Mouse (Mus musculus) thymus, adult 18-20 months (tissue): Measurements from ENCODE around the gene Arhgap8.

ENCODE experiments used
- DNase-seq, 2 experiments: peaks; one replicate each; pipeline ENCODE4 v3.0.0; 2022; ENCODE audit warnings: mixed read lengths in 2 of 2

Gene Arhgap8

DNA sequence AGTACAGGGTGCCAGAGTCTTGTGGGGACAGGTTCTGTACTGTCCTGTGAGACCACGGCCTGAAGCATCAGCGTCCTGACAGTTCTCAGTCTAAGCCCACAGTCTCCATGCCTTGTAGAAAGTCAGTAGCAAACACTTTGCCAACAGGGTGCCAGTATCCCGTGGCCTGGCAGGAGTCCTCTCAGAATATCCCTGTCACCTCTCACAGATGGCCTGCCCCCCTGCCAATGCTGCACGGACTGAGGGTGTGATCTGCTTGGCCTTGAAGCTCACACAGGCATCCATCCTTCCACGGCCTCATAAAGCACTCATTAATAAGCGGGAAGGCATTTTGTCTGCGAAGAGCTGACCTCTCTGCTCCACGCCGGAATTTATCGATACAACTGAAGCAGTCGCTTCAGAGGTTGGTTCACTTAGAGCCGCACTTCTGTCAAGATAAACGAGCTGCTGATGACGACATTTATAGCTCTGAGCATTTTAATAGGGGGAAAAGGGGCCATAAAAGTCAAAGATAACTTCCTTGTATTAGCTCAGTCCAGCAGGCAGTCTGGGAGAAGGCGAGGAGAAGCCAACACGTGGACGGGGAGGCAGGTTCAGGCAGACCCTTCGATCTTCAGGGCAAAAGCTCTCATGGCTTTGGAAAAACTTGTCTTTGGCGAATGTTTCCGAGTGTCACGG lies 89.6 kb downstream of the Arhgap8 start:
- DNase-seq, result no peak

DNA sequence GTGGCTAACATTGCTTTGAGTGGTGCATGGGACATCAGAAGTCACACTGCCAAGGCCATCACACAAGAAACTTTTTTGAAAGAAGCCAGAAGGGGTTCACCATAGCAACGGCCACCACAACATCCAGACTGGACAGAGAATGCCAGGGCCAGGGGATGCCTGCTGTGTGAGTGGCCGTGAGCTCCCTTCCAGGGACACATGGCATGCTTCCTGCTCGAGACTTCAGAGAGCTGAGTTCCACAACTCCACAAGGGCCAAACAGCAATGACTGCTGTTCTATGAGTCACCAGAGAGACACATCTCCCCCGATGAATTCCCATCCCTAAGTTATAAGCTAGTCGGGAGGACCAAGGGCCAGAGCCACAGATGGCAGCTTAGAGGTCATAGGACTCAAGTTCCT lies 91.3 kb downstream of the Arhgap8 start:
- DNase-seq, result no peak

DNA sequence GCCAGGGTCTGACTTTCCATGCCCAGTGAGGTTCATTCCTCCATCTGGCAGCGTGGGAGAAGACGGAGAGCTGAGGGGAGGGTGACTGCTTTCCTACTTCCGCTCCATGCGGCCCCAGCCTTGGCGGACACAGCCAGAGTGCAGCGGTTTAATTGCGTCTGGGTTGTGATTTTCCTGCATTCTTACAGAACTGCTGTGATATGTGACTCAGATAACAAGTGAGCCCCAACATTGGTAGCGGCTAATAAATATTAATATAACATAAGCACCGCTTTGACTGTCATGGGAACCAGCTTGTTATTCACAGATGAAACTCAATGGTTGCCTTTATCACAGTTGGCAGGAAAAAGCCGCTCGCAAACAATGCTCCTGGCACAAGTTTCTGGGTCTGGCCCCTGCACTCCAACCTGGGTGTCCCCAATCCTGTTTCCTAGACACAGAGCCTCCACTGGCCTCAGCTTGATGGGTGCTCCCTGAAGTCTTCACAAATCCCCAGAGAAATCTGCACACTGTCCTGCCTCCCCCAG lies 93.0 kb downstream of the Arhgap8 start:
- no peak for DNase-seq

DNA sequence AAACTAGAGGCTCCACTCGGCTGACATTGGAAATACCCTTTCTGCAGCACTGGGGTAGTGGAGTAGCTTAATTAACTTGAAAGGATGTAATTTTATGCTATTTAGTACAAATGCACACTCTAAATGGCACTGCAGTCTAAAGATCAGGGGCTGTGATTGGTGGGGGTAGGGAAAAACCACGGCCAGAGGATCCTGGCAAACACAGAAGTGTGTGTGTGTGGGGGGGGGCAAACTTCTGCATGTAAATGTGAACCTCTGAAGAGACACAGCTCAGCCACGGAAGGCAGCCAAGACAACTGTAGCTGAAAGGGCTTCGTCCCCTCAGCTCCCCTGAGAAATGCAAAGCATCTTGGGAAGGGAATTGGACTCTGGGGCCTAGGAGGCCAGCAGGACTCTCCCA lies 95.3 kb downstream of the Arhgap8 start:
- DNase-seq, result no peak

DNA sequence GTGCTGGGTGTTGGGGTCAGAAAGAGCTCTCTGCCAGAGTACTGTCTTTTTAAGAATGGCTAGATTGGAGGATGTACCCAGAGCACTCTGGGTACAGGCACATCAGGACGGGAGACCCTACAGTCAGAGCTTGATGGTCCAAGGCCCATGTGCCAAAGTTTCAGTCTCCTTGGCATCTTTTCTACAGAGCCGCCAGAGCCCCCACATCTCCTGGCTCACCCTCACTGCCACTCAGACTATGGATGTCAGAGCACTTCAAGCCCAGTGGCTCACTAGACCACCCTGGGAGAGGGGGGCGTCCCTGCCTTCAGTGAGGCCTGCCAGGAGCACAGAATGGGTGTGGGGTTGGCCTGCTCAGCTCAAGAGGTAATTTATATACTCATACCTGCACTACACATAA lies 97.7 kb downstream of the Arhgap8 start:
- no peak for DNase-seq

- no peak for DNase-seq
Observed at GRCm38 (mm10) chr15:84818284-84818683, 98.4 kb downstream of the Arhgap8 start.

DNA sequence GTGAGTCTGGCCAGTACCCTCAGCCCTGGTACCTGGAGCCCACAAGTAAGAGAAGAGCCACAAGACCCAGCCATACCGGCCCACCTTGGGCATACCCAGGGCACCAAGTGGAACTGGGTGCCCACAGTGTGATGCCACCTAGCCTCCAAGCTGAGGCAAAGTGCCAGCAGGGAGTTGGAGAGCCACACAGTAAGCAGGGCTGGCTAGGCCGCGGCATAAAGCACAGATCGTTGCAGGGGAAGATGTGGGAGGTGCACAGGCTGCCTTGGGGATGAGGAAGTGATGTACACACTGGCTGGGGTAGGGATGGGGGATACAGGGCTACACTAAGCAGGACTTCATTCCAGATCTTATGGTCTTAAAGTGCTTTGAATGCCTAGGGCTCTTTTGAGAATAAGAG lies 101.0 kb downstream of the Arhgap8 start:
- no peak for DNase-seq
